Comparison of ENCODE assay signal across 17 mouse cellular contexts in the genomic region with DNA sequence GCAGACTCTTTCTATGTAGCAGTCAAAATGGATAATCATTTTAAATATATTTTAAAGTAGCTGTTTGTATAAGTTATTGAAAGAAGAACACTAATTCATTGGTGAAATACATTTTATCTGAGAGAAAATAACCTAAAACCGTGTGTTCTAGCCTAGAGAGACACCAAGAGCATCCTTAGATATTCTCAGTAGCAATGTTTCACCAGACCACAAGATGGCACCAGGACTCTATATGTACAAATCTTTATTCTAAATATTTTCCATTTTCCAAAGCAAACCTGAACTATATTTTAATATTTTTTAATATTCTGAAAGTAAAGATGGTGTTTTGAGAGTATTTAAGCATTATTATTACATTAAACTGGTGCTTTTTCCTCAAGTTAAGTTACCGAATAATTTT. TPM values are rescaled to one million over a fixed set of nuclear protein-coding genes. Genes with fewer than 3 reads are reported as not detected.
DNase-seq lines count a peak whose midpoint lies in the region; ATAC-seq and TF ChIP-seq lines count a peak whose summit lies in the region.
"Had no signal": no experiment of that assay in that cellular context is flagged by ENCODE, and none has a peak within 500 bp of the region (broad histone marks: within the 10 kb centered on the region; RNA-seq: fewer than 3 reads in every experiment).

No protein-coding gene starts in this region.

- no peaks in the 10 kb centered on the region for H3K9me3 ChIP-seq in forebrain, postnatal 0 days (ENCODE audit: low read length)
- H3K9me3 ChIP-seq in forebrain, embryonic 16.5 days (ENCODE audit: control insufficient read depth, low read length): no peaks in the 10 kb centered on the region
- H3K9me3 ChIP-seq: limb, embryonic 10.5 days; midbrain, embryonic 12.5 days; neural tube, embryonic 12.5 days had no signal

- no peaks in the 10 kb centered on the region for H3K4me1 ChIP-seq in forebrain, postnatal 0 days (ENCODE audit: insufficient read depth)
- H3K4me1 ChIP-seq in forebrain, embryonic 16.5 days (replicated peaks; ENCODE audit: control insufficient read depth, insufficient read depth, low read length): no peaks in the 10 kb centered on the region
- H3K4me1 ChIP-seq: limb, embryonic 10.5 days; midbrain, embryonic 12.5 days; neural tube, embryonic 12.5 days had no signal

- no peaks in the 10 kb centered on the region for H3K27me3 ChIP-seq in forebrain, postnatal 0 days (ENCODE audit: insufficient read depth, low read length)
- H3K27me3 ChIP-seq in forebrain, embryonic 16.5 days (replicated peaks; ENCODE audit: control insufficient read depth, insufficient read depth, low read length): no peaks in the 10 kb centered on the region
- H3K27me3 ChIP-seq: midbrain, embryonic 12.5 days; neural tube, embryonic 12.5 days had no signal

- WGBS in forebrain, postnatal 0 days: 54% methylated on average over 2 of the region's 2 CpGs
- WGBS in forebrain, embryonic 16.5 days: 56% methylated on average over 2 of the region's 2 CpGs

- ATAC-seq in forebrain, postnatal 0 days: no peak
- no peak for ATAC-seq in forebrain, embryonic 16.5 days
- ATAC-seq: CD4-positive, CD25-positive, alpha-beta regulatory T cell, adult 4 months; inflammation-experienced regulatory T-cells, adult 6 months had no signal

- no peak overlapping the region for H3K4me3 ChIP-seq in forebrain, postnatal 0 days (ENCODE audit: low read depth, low read length)
- H3K4me3 ChIP-seq in forebrain, embryonic 16.5 days (replicated peaks; ENCODE audit: low read length): no peak overlapping the region
- H3K4me3 ChIP-seq in layer of hippocampus, adult 2 months: no peak overlapping the region
- H3K4me3 ChIP-seq: limb, embryonic 10.5 days; midbrain, embryonic 12.5 days; neural tube, embryonic 12.5 days had no signal

- no peak overlapping the region for H3K27ac ChIP-seq in forebrain, postnatal 0 days (ENCODE audit: low read depth, low read length)
- no peak overlapping the region for H3K27ac ChIP-seq in forebrain, embryonic 16.5 days (ENCODE audit: low read length)
- no peak overlapping the region for H3K27ac ChIP-seq in layer of hippocampus, adult 2 months
- H3K27ac ChIP-seq: limb, embryonic 10.5 days; midbrain, embryonic 12.5 days; neural tube, embryonic 12.5 days had no signal

- no peaks in the 10 kb centered on the region for H3K36me3 ChIP-seq in forebrain, postnatal 0 days (ENCODE audit: insufficient read depth)
- H3K36me3 ChIP-seq in forebrain, embryonic 16.5 days (ENCODE audit: control insufficient read depth, insufficient read depth): no peaks in the 10 kb centered on the region
- H3K36me3 ChIP-seq: limb, embryonic 10.5 days; midbrain, embryonic 12.5 days; neural tube, embryonic 12.5 days had no signal

- no peak overlapping the region for H3K4me2 ChIP-seq in forebrain, postnatal 0 days (ENCODE audit: low read depth)
- H3K4me2 ChIP-seq in forebrain, embryonic 16.5 days (ENCODE audit: low read length): no peak overlapping the region
- H3K4me2 ChIP-seq: midbrain, embryonic 12.5 days; neural tube, embryonic 12.5 days had no signal

- no peak overlapping the region for H3K9ac ChIP-seq in forebrain, postnatal 0 days
- H3K9ac ChIP-seq in forebrain, embryonic 16.5 days (replicated peaks; ENCODE audit: low read depth, low read length): no peak overlapping the region
- H3K9ac ChIP-seq: midbrain, embryonic 12.5 days; neural tube, embryonic 12.5 days had no signal

- peak; percentile 46 for DNase-seq in forebrain, postnatal 0 days
- peak in 1 of 2 experiments; percentile 44 for DNase-seq in layer of hippocampus, adult 2 months (ENCODE audit: low spot score in 2 of 2)
- no peak for DNase-seq in layer of hippocampus, postnatal 36 days
- peak; percentile 14 for DNase-seq in 416B (ENCODE audit: low read depth)
- peak; percentile 36 for DNase-seq in brain, adult 2 months (ENCODE audit: low read depth, low spot score)
- DNase-seq in T-cell, adult 2 months (ENCODE audit: low spot score): no peak
- DNase-seq in thymus, postnatal 4 days: no peak
- DNase-seq: cerebellum, postnatal 25 days; gastrocnemius, postnatal 10 days had no signal

- TF ChIP-seq CTCF in forebrain, postnatal 0 days (IDR thresholded peaks at IDR 0.05; ENCODE audit: low read depth): peak; percentile 66
- TF ChIP-seq CTCF in layer of hippocampus, adult 2 months (conservative IDR thresholded peaks at IDR 0.05): peak; percentile 83

RNA-seq across cellular contexts. Expression of gene Rergl, which starts 36.7 kb away (rescaled TPM):
- total RNA-seq in forebrain, postnatal 0 days (2014; rRNA removed): not detected in 2 replicates
- polyA plus RNA-seq in forebrain, postnatal 0 days (2015; fragmentation: Nextera tagmentation; extraction: Ambion mirVana): not detected in 2 replicates
- polyA plus RNA-seq in forebrain, embryonic 16.5 days (2015; fragmentation: Nextera tagmentation; extraction: Ambion mirVana): not detected in 2 replicates
- total RNA-seq in layer of hippocampus, adult 2 months (2021): not detected
- not detected for total RNA-seq in layer of hippocampus, postnatal 36 days (2021)
- polyA plus RNA-seq: CD4-positive, CD25-positive, alpha-beta regulatory T cell, adult 4 months; heart, embryonic 14.5 days; inflammation-experienced regulatory T-cells, adult 6 months; limb, embryonic 10.5 days; lung, embryonic 16.5 days; midbrain, embryonic 12.5 days; neural tube, embryonic 12.5 days had no signal

RNA-seq across cellular contexts. Expression of gene Pik3c2g, which starts 48.6 kb away (rescaled TPM):
- 0.08 TPM in 1 of 2 replicates, not detected in the other for total RNA-seq in forebrain, postnatal 0 days (2014; rRNA removed)
- 0.25 and 0.39 TPM in 2 replicates for polyA plus RNA-seq in forebrain, postnatal 0 days (2015; fragmentation: Nextera tagmentation; extraction: Ambion mirVana)
- polyA plus RNA-seq in forebrain, embryonic 16.5 days (2015; fragmentation: Nextera tagmentation; extraction: Ambion mirVana): 0.10 and 0.65 TPM in 2 replicates
- under 1 TPM in 1 of 2 experiments, not detected in 1; 0.33 TPM for total RNA-seq in layer of hippocampus, adult 2 months (2021)
- total RNA-seq in layer of hippocampus, postnatal 36 days (2021): under 1 TPM; 0.10 to 0.18 TPM
- polyA plus RNA-seq: CD4-positive, CD25-positive, alpha-beta regulatory T cell, adult 4 months had no signal

Comparison
In these comparisons a context has a peak if more than half of its experiments do, and no peak if none do; other contexts are left out.
1. DNase-seq: peak in forebrain, postnatal 0 days (single experiment), 416B (single experiment) and brain, adult 2 months (single experiment); none in layer of hippocampus, postnatal 36 days (0 of 2), T-cell, adult 2 months (single experiment) and thymus, postnatal 4 days (single experiment).